Mouse (Mus musculus) left cerebral cortex, postnatal 10 days (tissue): Measurements from ENCODE around the gene Mylpf. TPM values are rescaled to one million over a fixed set of nuclear protein-coding genes. Genes with fewer than 3 reads are reported as not detected.

Source experiments
- DNase-seq, 2 experiments: peaks; one replicate each; pipeline ENCODE4 v3.0.0; 2021 to 2022; ENCODE audit warnings: low spot score in 2 of 2, mixed read lengths in 1 of 2; ENCODE audit errors: extremely low spot score in 1 of 2
- intact Hi-C: fragments of 180-260 bp; cut with DNase I; formaldehyde crosslinking; loops from one replicate; pipeline ENCODE4 v1.15.1; 2025
- total RNA-seq, 2 experiments: library from RNA; stranded (reverse); gene quantifications; 2 replicates each; pipeline ENCODE4 v1.2.3; 2021

The Mylpf gene
- total RNA-seq, 2 experiments from 2014 or later, result 1.2 TPM; not detected in 1

DNA sequence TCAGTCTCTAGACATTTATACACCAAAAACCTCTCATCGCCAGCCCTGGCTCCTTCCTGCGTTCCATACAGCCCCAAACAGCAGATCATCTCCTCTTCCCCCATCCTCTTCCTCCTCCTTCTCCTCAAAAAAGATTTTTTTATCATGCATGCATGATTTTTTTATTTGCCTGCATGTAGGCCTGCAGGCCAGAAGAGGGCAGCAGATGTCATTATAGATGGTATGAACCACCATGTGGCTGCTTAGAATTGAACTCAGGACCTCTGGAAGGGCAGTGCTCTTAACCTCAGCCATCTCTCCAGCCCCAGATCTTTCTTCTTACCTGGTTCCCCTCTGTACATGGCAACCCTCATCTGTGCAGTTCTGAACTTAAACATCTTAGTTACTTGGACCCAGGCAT lies 43.7 kb downstream of the Mylpf start:
- intact Hi-C loops, result no loop called here
- DNase-seq, result no peak

DNA sequence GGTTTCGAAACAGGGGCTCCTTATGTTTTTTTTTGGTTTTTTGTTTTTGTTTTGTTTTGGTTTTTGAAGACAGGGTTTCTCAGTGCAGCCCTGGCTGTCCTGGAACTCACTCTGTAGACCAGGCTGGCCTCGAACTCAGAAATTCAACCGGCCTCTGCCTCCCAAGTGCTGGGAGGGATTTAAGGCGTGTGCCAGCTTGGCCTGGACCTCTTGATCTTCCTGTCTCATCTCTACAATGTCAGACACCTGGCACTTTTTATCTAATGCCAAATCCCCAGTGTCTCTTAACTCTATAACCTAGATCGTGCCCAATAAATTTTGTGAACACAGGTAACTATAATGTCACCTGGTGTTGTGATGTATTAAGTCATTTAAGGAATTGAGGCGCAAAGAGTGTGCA lies 44.7 kb downstream of the Mylpf start:
- intact Hi-C loops, result no loop called here
- no peak for DNase-seq

DNA sequence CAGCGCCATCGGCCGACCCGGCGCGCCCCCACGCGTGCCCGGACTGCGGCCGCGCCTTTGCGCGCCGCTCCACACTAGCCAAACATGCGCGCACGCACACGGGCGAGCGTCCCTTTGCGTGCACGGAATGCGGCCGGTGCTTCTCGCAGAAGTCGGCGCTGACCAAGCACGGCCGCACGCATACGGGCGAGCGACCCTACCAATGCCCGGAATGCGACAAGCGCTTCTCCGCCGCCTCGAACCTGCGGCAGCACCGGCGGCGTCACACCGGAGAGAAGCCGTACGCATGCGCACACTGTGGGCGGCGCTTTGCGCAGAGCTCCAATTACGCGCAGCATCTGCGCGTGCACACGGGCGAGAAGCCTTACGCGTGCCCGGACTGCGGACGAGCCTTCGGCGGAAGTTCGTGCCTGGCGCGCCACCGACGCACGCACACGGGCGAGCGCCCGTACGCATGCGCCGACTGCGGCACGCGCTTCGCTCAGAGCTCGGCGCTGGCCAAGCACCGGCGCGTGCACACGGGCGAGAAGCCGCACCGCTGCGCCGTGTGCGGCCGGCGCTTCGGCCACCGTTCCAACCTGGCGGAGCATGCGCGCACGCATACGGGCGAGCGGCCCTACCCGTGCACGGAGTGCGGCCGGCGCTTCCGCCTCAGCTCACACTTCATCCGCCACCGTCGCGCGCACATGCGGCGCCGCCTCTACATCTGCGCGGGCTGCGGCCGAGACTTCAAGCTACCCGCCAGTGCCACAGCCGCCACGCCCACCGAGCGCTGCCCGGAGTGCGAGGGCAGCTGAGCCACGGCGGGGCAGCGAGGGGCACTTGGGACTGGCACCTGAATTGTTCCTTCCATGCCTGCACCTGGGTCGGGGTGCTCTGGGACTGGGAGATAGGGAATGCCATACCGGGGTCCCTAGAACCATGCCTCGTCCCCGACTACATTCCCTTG lies 45.4 kb downstream of the Mylpf start:
- intact Hi-C loops, result no loop called here
- peak; percentile 93 to 98 for DNase-seq

DNA sequence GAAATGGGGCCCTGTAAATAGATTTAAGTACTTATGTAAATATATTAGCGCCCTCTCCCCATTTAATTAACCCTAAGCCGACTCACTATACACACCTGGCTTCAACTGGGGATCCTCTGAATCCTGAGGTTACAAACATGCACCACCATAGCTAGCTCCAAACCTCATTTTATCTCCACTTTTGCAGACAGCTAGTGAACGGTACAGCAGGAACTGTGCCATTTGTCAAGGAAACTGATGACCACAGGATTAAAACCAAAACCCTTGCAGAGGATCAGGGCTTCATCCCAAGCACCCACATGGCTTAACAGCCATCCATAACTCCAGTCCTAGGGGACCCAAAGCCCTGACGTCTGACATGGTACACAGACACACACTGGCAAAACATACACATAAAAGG lies 46.3 kb downstream of the Mylpf start:
- no peak for DNase-seq
- intact Hi-C loops, result no loop called here

DNA sequence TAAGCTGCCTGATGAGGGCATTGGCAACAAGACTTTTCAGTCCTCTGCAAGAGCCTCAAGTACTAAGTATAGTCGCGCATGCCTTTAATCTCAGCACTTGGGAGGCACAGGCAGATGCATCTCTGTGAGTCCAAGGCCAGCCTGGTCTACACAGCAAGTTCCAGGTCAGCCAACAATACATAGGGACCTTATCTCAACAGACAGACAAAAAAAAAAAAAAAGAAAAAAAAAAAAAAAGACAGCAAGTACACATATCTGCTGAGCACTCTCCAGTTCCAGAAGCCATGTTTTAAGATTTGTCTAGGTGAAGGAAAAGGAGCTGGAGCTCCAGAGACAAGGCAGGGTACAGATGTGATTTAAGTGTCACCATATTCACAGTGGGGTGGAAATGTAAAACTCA lies 47.3 kb downstream of the Mylpf start:
- no peak for DNase-seq
- intact Hi-C loops, result no loop called here

DNA sequence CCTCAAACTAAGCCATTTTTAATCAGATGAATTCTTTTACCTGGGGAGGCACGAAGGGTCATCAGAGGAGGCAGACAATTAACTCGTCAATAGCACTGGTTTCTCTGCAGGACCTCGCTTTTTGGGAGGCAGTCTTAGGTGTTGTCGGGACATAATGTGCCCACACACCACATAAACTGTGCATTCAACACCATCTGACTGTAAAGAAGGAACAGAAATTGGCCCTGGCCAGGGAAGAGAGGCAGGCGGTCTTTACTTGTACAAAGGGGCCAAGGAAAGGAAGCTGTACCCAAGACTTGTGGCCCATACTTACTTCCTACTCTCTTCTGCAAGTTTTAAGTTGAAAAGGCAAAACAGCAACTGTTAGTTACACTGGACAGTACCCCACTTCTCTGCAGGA lies 47.8 kb downstream of the Mylpf start:
- no peak for DNase-seq
- intact Hi-C loops, result no loop called here

DNA sequence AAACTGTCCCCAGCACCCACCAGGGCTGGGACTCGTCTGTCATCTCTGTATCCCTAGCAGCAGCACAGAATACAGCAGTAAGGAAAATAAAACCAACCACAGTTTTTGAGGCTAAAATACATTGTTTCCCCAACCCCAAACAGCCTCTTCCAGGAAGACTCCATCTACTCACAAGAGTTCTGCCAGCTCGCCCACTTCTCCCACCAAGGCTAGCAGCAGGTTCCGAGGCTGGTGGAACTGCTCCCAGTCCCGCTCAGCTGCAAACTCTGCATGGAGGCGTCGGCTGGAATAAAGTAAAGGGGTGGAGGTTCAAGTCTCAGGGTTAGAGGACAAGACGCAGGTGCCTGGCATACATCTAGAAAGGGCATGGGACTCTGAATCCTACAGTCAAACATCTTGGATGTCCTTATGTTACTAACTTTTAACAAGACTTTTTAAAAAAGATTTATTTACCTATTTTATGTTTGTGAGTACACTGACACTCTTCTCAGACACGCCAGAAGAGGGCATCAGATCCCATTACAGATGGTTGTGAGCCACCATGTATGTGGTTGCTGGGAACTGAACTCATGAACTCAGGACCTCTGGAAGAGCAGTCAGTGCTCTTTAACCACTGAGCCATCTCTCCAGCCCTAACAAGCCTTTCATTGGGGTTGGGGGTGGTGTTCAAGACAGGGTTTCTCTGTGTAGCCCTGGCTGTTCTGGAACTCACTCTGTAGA lies 50.7 kb downstream of the Mylpf start:
- DNase-seq, result no peak
- intact Hi-C loops, result no loop called here

DNA sequence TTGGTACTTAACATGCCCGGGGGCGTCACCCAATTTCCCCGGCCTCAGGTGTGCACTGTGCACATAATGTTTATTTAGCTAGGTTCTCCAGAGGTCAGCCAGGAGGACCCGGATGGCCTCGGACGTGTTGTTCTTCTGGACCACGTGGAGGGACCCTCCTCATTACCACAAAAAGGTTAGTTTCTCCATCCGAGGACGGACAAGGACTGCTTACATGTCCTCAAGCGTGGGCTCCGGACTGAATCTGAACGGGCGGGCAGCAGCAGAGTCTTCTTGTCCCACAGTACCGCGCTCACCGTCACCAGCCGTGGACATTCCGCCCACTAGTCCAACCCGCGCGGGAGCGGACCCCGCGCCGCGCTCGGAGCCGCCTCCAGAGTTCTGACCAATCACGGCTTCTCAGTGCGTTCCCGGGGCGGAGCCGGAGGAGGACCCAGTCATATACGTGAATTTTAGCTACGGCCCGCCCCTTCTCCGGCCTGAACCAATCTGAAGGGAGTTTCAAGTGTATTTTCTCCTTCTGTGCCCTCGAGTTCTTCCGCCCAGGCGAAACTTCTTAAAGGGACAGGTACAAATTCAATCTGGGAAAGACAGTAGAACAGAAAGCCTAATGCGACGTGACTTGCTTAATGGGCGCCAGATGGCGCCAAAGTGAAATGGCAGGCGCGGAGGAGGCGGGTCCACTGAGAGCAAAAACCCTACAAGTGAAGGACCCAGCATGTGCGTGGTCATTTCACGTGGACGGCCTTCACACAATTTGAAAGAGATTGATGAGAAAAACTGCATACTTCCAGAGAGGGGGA lies 51.8 kb downstream of the Mylpf start, which contains the start of gene Dctpp1:
Gene Dctpp1, minus strand, starts transcription at position 401 of the 803 bp plus-strand sequence.
- DNase-seq, result peak; percentile 98 to 99
- intact Hi-C loops, result no loop called here

DNA sequence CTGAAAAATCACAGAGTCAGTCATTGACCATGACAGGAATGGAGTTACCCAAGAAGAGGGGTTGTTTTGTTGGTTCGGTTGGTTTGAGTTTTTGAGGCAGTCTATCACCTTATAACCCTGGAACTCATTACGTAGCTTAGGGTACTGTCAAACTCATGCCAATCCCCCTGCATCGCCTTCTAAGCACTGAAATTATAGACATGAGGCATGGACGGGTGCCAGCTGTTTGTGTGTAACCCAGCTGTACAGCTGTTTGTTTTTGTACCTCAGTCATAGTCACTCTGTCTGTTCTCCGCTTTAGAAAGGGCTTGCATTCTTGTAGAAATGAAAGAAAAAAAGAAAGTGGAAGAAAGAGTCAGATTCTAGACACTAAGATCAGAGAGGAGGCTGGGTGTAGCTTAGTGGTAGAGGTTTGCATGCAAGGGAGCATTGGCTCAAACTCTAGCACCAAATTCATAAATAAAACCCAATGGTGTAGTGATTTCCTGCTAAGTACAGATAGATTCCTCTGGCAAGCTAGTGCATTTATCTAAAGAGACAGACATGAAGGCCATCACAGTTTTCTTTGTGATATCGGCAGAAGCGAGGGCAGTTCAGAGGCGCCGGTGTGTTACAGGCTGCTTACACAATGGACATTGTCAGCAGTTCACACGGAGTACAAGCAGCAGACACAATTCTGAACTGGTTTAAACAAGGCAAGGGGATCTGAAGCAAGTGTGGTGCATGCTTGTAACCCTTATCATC lies 53.7 kb downstream of the Mylpf start:
- no peak for DNase-seq
- intact Hi-C loops, result no loop called here

DNA sequence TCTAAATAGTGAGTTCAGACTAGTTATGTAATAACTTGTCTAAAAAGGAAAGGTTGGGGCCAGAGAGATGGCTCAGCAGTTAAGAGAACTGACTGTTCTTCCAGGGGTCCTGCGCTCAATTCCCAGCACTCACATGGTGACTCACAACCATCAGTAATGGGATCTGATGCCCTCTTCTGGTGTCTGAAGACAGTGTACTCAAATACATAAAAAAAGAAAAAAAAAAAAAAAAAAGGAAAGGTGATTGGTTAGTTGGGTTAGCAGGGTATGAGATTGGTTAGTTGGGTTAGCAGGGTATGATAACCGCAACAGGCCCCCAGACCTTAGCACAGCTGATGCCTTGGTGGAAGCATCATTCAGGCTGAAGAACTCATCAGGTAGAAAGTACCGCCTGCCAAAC lies 54.8 kb downstream of the Mylpf start:
- no peak for DNase-seq
- intact Hi-C loops, result no loop called here

Other genes starting within 250 kb of the Mylpf start
- 100 to 1,000 TPM; 163 to 166 TPM for gene Cdipt, start 233.0 kb upstream of the Mylpf start, total RNA-seq
- under 1 TPM in 1 of 2 experiments, not detected in 1; 0.17 TPM for gene Cdiptos, start 232.8 kb upstream of the Mylpf start, total RNA-seq
- 1 to 10 TPM; 4.4 to 4.5 TPM for gene Mvp, start 194.3 kb upstream of the Mylpf start, total RNA-seq
- gene Pagr1b, start 192.4 kb upstream of the Mylpf start, total RNA-seq, result under 1 TPM in 1 of 2 experiments, not detected in 1; 0.94 TPM
- gene Pagr1a, start 191.5 kb upstream of the Mylpf start, total RNA-seq, result 10 to 100 TPM; 17.1 to 17.7 TPM
- 10 to 100 TPM; 38.9 to 40.8 TPM for gene Gm42742, start 187.8 kb upstream of the Mylpf start, total RNA-seq
- 100 to 1,000 TPM; 182 to 196 TPM for gene Prrt2, start 187.7 kb upstream of the Mylpf start, total RNA-seq
- 100 to 1,000 TPM; 265 to 274 TPM for gene Maz, start 181.9 kb upstream of the Mylpf start, total RNA-seq
- gene Kif22, start 166.4 kb upstream of the Mylpf start, total RNA-seq, result 1 to 10 TPM; 8.8 to 9.8 TPM
- gene Zg16, start 121.6 kb upstream of the Mylpf start, total RNA-seq, result not detected
- 1 to 10 TPM; 1.4 to 2.1 TPM for gene AI467606, start 117.5 kb upstream of the Mylpf start, total RNA-seq
- gene Qprt, start 86.7 kb upstream of the Mylpf start, total RNA-seq, result under 1 TPM in 1 of 2 experiments, not detected in 1; 0.22 TPM
- under 1 TPM; 0.11 to 0.12 TPM for gene Spn, start 71.1 kb upstream of the Mylpf start, total RNA-seq
- gene Cd2bp2, start 12.8 kb upstream of the Mylpf start, total RNA-seq, result 10 to 100 TPM; 74.0 to 75.8 TPM
- 10 to 100 TPM; 85.6 to 88.0 TPM for gene Tbc1d10b, start 422 bp upstream of the Mylpf start, total RNA-seq
- 10 to 100 TPM; 16.6 to 18.4 TPM for gene Zfp553, start 24.2 kb downstream of the Mylpf start, total RNA-seq
- gene Sept1, start 24.2 kb downstream of the Mylpf start, total RNA-seq, result 1 to 10 TPM; 6.0 to 6.1 TPM
- 10 to 100 TPM; 53.6 to 65.0 TPM for gene Zfp771, start 35.4 kb downstream of the Mylpf start, total RNA-seq
- 10 to 100 TPM; 40.7 to 40.9 TPM for gene Dctpp1, start 51.8 kb downstream of the Mylpf start, total RNA-seq
- 10 to 100 TPM; 50.6 to 53.7 TPM for gene Sephs2, start 65.2 kb downstream of the Mylpf start, total RNA-seq
- gene Itgal, start 87.4 kb downstream of the Mylpf start, total RNA-seq, result under 1 TPM; 0.32 to 0.57 TPM
- 10 to 100 TPM; 13.2 to 14.2 TPM for gene Zfp768, start 136.7 kb downstream of the Mylpf start, total RNA-seq
- gene Zfp747, start 167.2 kb downstream of the Mylpf start, total RNA-seq, result 1 to 10 TPM; 7.2 to 7.8 TPM
- gene 9130019O22Rik, start 178.3 kb downstream of the Mylpf start, total RNA-seq, result 1 to 10 TPM; 2.8 to 3.1 TPM
- gene E430018J23Rik, start 184.7 kb downstream of the Mylpf start, total RNA-seq, result 1 to 10 TPM; 6.1 to 6.6 TPM
- gene Zfp764, start 197.9 kb downstream of the Mylpf start, total RNA-seq, result 1 to 10 TPM; 3.6 to 4.7 TPM
- 10 to 100 TPM; 11.4 to 14.1 TPM for gene Zfp688, start 213.2 kb downstream of the Mylpf start, total RNA-seq
- 1 to 10 TPM; 6.3 to 6.8 TPM for gene Zfp689, start 240.3 kb downstream of the Mylpf start, total RNA-seq